Mouse (Mus musculus) brain, adult 10 weeks (tissue): ENCODE results near the gene Unc45b. TPM values are rescaled to one million over a fixed set of nuclear protein-coding genes. Genes with fewer than 3 reads are reported as not detected.

Source experiments
- polyA plus RNA-seq: library from polyadenylated mRNA; stranded (reverse); fragments of 350-450 nt; fragmentation: Illumina TruSeq; extraction: RNeasy Lipid Tissue Mini Kit (QIAGEN cat#74804); gene quantifications from one replicate; pipeline ENCODE4 v1.2.3, GENCODE M21; 2015; ENCODE audit warnings: low read depth, low replicate concordance

The Unc45b gene
- 2.9 TPM for polyA plus RNA-seq

GRCm38 (mm10) chr11:82910250-82910649 is at the start of gene Unc45b:
TSS of gene Unc45b (plus strand) at chr11:82910550.

GRCm38 (mm10) chr11:82871031-82871446 is 39.3 kb upstream of the Unc45b start, which contains the start of gene Rffl:
TSS of gene Rffl (minus strand) at chr11:82871210.

GRCm38 (mm10) chr11:82890342-82890762 is 20.0 kb upstream of the Unc45b start, which contains the start of gene Rad51d:
TSS of gene Rad51d (minus strand) at chr11:82890614.

GRCm38 (mm10) chr11:82891936-82892335 is 18.4 kb upstream of the Unc45b start, which contains the start of gene Fndc8:
TSS of gene Fndc8 (plus strand) at chr11:82892124.

GRCm38 (mm10) chr11:82907651-82908607 is 2.4 kb upstream of the Unc45b start, which contains the start of gene Nle1:
TSS of gene Nle1 (minus strand) at chr11:82908411.

GRCm38 (mm10) chr11:82950736-82951481 is 40.6 kb downstream of the Unc45b start, which contains the start of gene Slfn5:
TSS of gene Slfn5 (plus strand) at chr11:82951349.

GRCm38 (mm10) chr11:82991469-82992166 is 81.3 kb downstream of the Unc45b start, which contains the start of gene Slfn9:
TSS of gene Slfn9 (minus strand) at chr11:82991830.

Other genes with a start within 250 kb of the Unc45b start
- 0.25 TPM for gene Cct6b, start 146.2 kb upstream of the Unc45b start, polyA plus RNA-seq
- 11.9 TPM for gene Zfp830, start 146.2 kb upstream of the Unc45b start, polyA plus RNA-seq
- 23.9 TPM for gene Lig3, start 129.4 kb upstream of the Unc45b start, polyA plus RNA-seq
- gene Rffl, start 39.3 kb upstream of the Unc45b start, polyA plus RNA-seq, result 14.3 TPM
- 19.3 TPM for gene Rad51d, start 19.9 kb upstream of the Unc45b start, polyA plus RNA-seq
- gene Fndc8, start 18.4 kb upstream of the Unc45b start, polyA plus RNA-seq, result not detected
- 21.1 TPM for gene Nle1, start 2.1 kb upstream of the Unc45b start, polyA plus RNA-seq
- gene Slfn5, start 40.8 kb downstream of the Unc45b start, polyA plus RNA-seq, result 3.8 TPM
- gene Slfn9, start 81.3 kb downstream of the Unc45b start, polyA plus RNA-seq, result 0.28 TPM
- 0.48 TPM for gene Slfn8, start 110.3 kb downstream of the Unc45b start, polyA plus RNA-seq
- gene Slfn2, start 154.6 kb downstream of the Unc45b start, polyA plus RNA-seq, result 3.9 TPM
- gene Slfn1, start 206.3 kb downstream of the Unc45b start, polyA plus RNA-seq, result not detected